Mouse (Mus musculus) embryonic facial prominence, embryonic 13.5 days (tissue): ENCODE measurements around the gene Uqcrq. TPM values are rescaled to one million over a fixed set of nuclear protein-coding genes. Genes with fewer than 3 reads are reported as not detected.

ENCODE experiments used
- ATAC-seq: fragments of 200-750 bp; cut with Nextera tagmentation; 2 replicates; pipeline ENCODE4 v1.8.0; 2017; ENCODE audit warnings: low read depth; ENCODE audit not compliant: insufficient number of reproducible peaks, insufficient read depth, low FRiP score, low TSS enrichment
- H3K27ac ChIP-seq: fragments of 300-500 bp; sonication (generic); 2 replicates; pipeline ENCODE4 v1.5.1; 2015; ENCODE audit warnings: moderate library complexity, mild to moderate bottlenecking, inconsistent platforms
- H3K27me3 ChIP-seq: fragments of 300-500 bp; sonication (generic); 2 replicates; pipeline ENCODE4 v1.6.1; 2015; ENCODE audit warnings: mild to moderate bottlenecking, inconsistent platforms
- H3K36me3 ChIP-seq: fragments of 300-500 bp; sonication (generic); 2 replicates; pipeline ENCODE4 v1.6.1; 2015; ENCODE audit warnings: mild to moderate bottlenecking, inconsistent platforms
- H3K4me1 ChIP-seq: fragments of 300-500 bp; sonication (generic); 2 replicates; pipeline ENCODE4 v1.6.1; 2015; ENCODE audit warnings: inconsistent platforms
- H3K4me2 ChIP-seq: fragments of 300-500 bp; sonication (generic); 2 replicates; pipeline ENCODE4 v1.6.1; 2015; ENCODE audit warnings: moderate library complexity, mild to moderate bottlenecking, inconsistent platforms
- H3K4me3 ChIP-seq: fragments of 300-500 bp; sonication (generic); 2 replicates; pipeline ENCODE4 v1.5.1; 2015; ENCODE audit warnings: mild to moderate bottlenecking, inconsistent platforms
- H3K9ac ChIP-seq: fragments of 300-500 bp; sonication (generic); 2 replicates; pipeline ENCODE4 v1.6.1; 2015; ENCODE audit warnings: mild to moderate bottlenecking, inconsistent platforms
- H3K9me3 ChIP-seq: fragments of 300-500 bp; sonication (generic); 2 replicates; pipeline ENCODE4 v1.6.1; 2016; ENCODE audit warnings: inconsistent platforms
- WGBS: fragments of 180-500 bp; shearing (Covaris S2); methylation state at CpG from one replicate; pipeline ENCODE4 v1.1.7; 2015; ENCODE audit warnings: mixed read lengths; 5-methylcytosine and 5-hydroxymethylcytosine counted together
- microRNA-seq: library from miRNA; unstranded; fragments of <30 nt; microRNA quantifications from one replicate; pipeline ENCODE4, GENCODE M21; 2016
- polyA plus RNA-seq: library from polyadenylated mRNA; unstranded; fragments of >200 nt; fragmentation: Nextera tagmentation; extraction: Ambion mirVana; gene quantifications from 2 replicates; pipeline ENCODE4 v1.2.1, GENCODE M21; 2015

Gene Uqcrq
- polyA plus RNA-seq, 1 experiment from 2014 or later, result 539 TPM

GRCm38 (mm10) chr11:53393856-53394255, 36.8 kb downstream of the Uqcrq start:
- Histone ChIP-seq H3K36me3 (peaks cover 66% of the 10 kb centered on the region), H3K4me2 (no peak overlapping the region), H3K27me3 (no peaks in the 10 kb centered on the region), H3K27ac (no peak overlapping the region), H3K9ac (no peak overlapping the region), H3K4me3 (no peak overlapping the region), H3K4me1 (no peaks in the 10 kb centered on the region), H3K9me3 (no peaks in the 10 kb centered on the region)
- 76% methylated on average over 1 of the region's 1 CpGs for WGBS
- ATAC-seq, result no peak

GRCm38 (mm10) chr11:53383758-53384428, 46.7 kb downstream of the Uqcrq start:
- H3K36me3 ChIP-seq, result peaks cover 44% of the 10 kb centered on the region
- no peaks in the 10 kb centered on the region for H3K9me3 ChIP-seq
- H3K9ac ChIP-seq, result no peak overlapping the region
- H3K27me3 ChIP-seq, result no peaks in the 10 kb centered on the region
- WGBS, result 96% methylated on average over 2 of the region's 2 CpGs
- no peaks in the 10 kb centered on the region for H3K4me1 ChIP-seq
- no peak overlapping the region for H3K4me2 ChIP-seq
- H3K4me3 ChIP-seq, result no peak overlapping the region
- no peak overlapping the region for H3K27ac ChIP-seq
- ATAC-seq, result no peak

DNA sequence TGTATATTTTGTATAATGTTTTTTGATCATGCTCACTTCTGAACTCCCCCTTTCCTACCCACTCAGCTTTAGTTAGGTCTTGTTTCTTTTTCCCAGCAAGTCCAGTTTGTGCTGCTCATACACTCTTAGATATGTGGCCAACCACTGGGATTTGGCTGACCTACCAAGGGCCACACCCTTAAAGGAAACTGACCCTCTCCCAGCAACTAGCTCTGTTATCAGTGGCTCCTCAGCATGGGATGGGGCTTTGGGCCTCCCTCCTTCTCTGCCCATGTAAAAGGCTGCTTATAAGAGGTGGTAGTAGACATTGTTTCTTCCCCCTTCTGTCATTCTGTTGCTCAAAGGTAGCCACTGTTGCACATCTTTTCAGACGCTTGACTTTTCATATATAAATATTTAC, 51.7 kb downstream of the Uqcrq start:
- 91% methylated on average over 1 of the region's 1 CpGs for WGBS
- H3K27me3 ChIP-seq, result no peaks in the 10 kb centered on the region
- H3K9me3 ChIP-seq, result no peaks in the 10 kb centered on the region
- no peak overlapping the region for H3K4me2 ChIP-seq
- no peak overlapping the region for H3K27ac ChIP-seq
- no peak for ATAC-seq
- no peaks in the 10 kb centered on the region for H3K4me1 ChIP-seq
- no peak overlapping the region for H3K9ac ChIP-seq
- no peak overlapping the region for H3K4me3 ChIP-seq
- H3K36me3 ChIP-seq, result peaks cover 53% of the 10 kb centered on the region

Small RNAs within 50 kb of the gene (microRNA-seq; reads per million reads assigned to microRNA genes)
- not detected for gene Mir6920

Other genes starting within 250 kb of the Uqcrq start
- gene Hspa4, start 130.4 kb downstream of the Uqcrq start, polyA plus RNA-seq, result 80.5 and 84.4 TPM in 2 replicates
- 21.5 and 23.5 TPM in 2 replicates for gene Zcchc10, start 106.2 kb downstream of the Uqcrq start, polyA plus RNA-seq
- gene Aff4, start 80.0 kb downstream of the Uqcrq start, polyA plus RNA-seq, result 60.8 and 61.1 TPM in 2 replicates
- 0.94 TPM in 1 of 2 replicates, not detected in the other for gene Leap2, start 7.7 kb downstream of the Uqcrq start, polyA plus RNA-seq
- gene Gdf9, start 192 bp upstream of the Uqcrq start, polyA plus RNA-seq, result 2.3 and 3.1 TPM in 2 replicates
- 0.22 and 0.25 TPM in 2 replicates for gene Gm10447, start 26.3 kb upstream of the Uqcrq start, polyA plus RNA-seq
- 5.7 and 5.9 TPM in 2 replicates for gene Shroom1, start 26.4 kb upstream of the Uqcrq start, polyA plus RNA-seq
- gene Gm9837, start 39.6 kb upstream of the Uqcrq start, polyA plus RNA-seq, result not detected in 2 replicates
- gene Gm9945, start 49.3 kb upstream of the Uqcrq start, polyA plus RNA-seq, result not detected in 2 replicates
- gene Sowaha, start 49.4 kb upstream of the Uqcrq start, polyA plus RNA-seq, result 0.21 and 1.2 TPM in 2 replicates
- gene Sept8, start 88.4 kb upstream of the Uqcrq start, polyA plus RNA-seq, result 38.1 and 43.6 TPM in 2 replicates
- gene Kif3a, start 136.5 kb upstream of the Uqcrq start, polyA plus RNA-seq, result 118 and 122 TPM in 2 replicates
- 1.1 and 2.7 TPM in 2 replicates for gene Il4, start 187.8 kb upstream of the Uqcrq start, polyA plus RNA-seq
- not detected in 2 replicates for gene Il13, start 203.9 kb upstream of the Uqcrq start, polyA plus RNA-seq